Mouse (Mus musculus): Measurements from ENCODE around the gene Defb45.

Defb45 gene

GRCm38 (mm10) chr2:152553774-152554423 lies 45.3 kb downstream of the Defb45 start:
- in situ Hi-C loops (cut with MboI; ENCODE audit: low pct_unique_long_range_greater_than_20kb in 1 of 2, low sequenced_read_pairs in 2 of 2, unreplicated experiment in 1 of 2): no loop called here

GRCm38 (mm10) chr2:152548124-152548523 lies 51.1 kb downstream of the Defb45 start:
- in situ Hi-C loops (cut with MboI; ENCODE audit: low pct_unique_long_range_greater_than_20kb in 1 of 2, low sequenced_read_pairs in 2 of 2, unreplicated experiment in 1 of 2): no loop called here

GRCm38 (mm10) chr2:152544691-152545090 lies 54.5 kb downstream of the Defb45 start:
- in situ Hi-C loops (cut with MboI; ENCODE audit: low pct_unique_long_range_greater_than_20kb in 1 of 2, low sequenced_read_pairs in 2 of 2, unreplicated experiment in 1 of 2): no loop called here

DNA sequence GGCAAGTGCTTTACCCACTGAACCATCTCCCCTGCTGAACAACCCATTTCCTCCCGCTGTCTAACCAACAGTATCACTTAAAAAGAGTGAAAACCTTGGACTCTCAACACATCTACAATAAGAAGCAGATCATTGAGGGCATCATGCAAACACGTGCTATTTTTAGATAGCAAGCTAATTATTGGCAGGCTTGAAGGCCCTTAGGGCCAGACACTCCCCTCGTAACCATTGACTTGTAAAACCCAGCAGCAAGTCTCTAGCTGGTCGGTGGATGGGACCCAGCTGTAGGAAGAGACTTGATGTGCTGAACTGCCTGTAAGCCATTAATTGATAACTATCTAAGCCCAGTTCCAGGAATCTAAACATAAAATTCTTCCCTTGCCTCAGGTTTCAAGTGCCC lies 55.7 kb downstream of the Defb45 start:
- in situ Hi-C loops (cut with MboI; ENCODE audit: low pct_unique_long_range_greater_than_20kb in 1 of 2, low sequenced_read_pairs in 2 of 2, unreplicated experiment in 1 of 2): no loop called here

Data from mouse embryonic stem cell (cell line).